Mouse (Mus musculus) heart, embryonic 11.5 days (tissue): ENCODE measurements around the gene Trappc4. TPM values are rescaled to one million over a fixed set of nuclear protein-coding genes. Genes with fewer than 3 reads are reported as not detected.
A peak's percentile ranks its signal among the peaks of the same experiment; 100 is the strongest.
"Not testable (repeated sequence)": the region's sequence is repeated elsewhere in the genome, so short reads cannot be mapped to it uniquely, and the experiment has no call there.

Experiments
- ATAC-seq: fragments of 200-750 bp; cut with Nextera tagmentation; replicated peaks from 2 replicates; pipeline ENCODE4 v1.8.0; 2017; ENCODE audit warnings: moderate library complexity; ENCODE audit not compliant: insufficient number of reproducible peaks, low FRiP score, low TSS enrichment
- H3K27ac ChIP-seq: fragments of 300-500 bp; sonication (generic); 2 replicates; pipeline ENCODE4 v1.5.1; 2014; ENCODE audit warnings: mild to moderate bottlenecking, low read depth, low read length
- H3K27me3 ChIP-seq: fragments of 300-500 bp; sonication (generic); 2 replicates; pipeline ENCODE4 v1.6.1; 2014; ENCODE audit warnings: mild to moderate bottlenecking, low read length, mixed read lengths; ENCODE audit not compliant: control insufficient read depth, insufficient read depth
- H3K36me3 ChIP-seq: fragments of 300-500 bp; sonication (generic); 2 replicates; pipeline ENCODE4 v1.6.1; 2014; ENCODE audit warnings: mild to moderate bottlenecking, low read length, moderate library complexity, mixed read lengths; ENCODE audit not compliant: control insufficient read depth, insufficient read depth
- H3K4me1 ChIP-seq: fragments of 300-500 bp; sonication (generic); 2 replicates; pipeline ENCODE4 v1.6.1; 2014; ENCODE audit warnings: low read length; ENCODE audit not compliant: control insufficient read depth, insufficient read depth
- H3K4me2 ChIP-seq: fragments of 300-500 bp; sonication (generic); 2 replicates; pipeline ENCODE4 v1.6.1; 2014; ENCODE audit warnings: mild to moderate bottlenecking, moderate library complexity
- H3K4me3 ChIP-seq: fragments of 300-500 bp; sonication (generic); 2 replicates; pipeline ENCODE4 v1.5.1; 2014; ENCODE audit warnings: low read depth, low read length
- H3K9ac ChIP-seq: fragments of 300-500 bp; sonication (generic); 2 replicates; pipeline ENCODE4 v1.6.1; 2014; ENCODE audit warnings: mild to moderate bottlenecking, low read depth, low read length, moderate library complexity
- H3K9me3 ChIP-seq: fragments of 300-500 bp; sonication (generic); replicated peaks from 2 replicates; pipeline ENCODE4 v1.6.1; 2016; ENCODE audit warnings: low read length; ENCODE audit not compliant: control insufficient read depth
- WGBS: fragments of 180-500 bp; shearing (Covaris S2); extraction: QIAGEN DNeasy Blood & Tissue Kit; methylation state at CpG from one replicate; pipeline ENCODE4 v1.1.7; 2014; ENCODE audit not compliant: insufficient replicate concordance; 5-methylcytosine and 5-hydroxymethylcytosine counted together
- polyA plus RNA-seq: library from polyadenylated mRNA; unstranded; fragments of >200 nt; fragmentation: Nextera tagmentation; extraction: Ambion mirVana; gene quantifications from 2 replicates; pipeline ENCODE4 v1.2.1, GENCODE M21; 2014

Gene Trappc4
- polyA plus RNA-seq, 1 experiment from 2014 or later: 76.8 TPM

DNA sequence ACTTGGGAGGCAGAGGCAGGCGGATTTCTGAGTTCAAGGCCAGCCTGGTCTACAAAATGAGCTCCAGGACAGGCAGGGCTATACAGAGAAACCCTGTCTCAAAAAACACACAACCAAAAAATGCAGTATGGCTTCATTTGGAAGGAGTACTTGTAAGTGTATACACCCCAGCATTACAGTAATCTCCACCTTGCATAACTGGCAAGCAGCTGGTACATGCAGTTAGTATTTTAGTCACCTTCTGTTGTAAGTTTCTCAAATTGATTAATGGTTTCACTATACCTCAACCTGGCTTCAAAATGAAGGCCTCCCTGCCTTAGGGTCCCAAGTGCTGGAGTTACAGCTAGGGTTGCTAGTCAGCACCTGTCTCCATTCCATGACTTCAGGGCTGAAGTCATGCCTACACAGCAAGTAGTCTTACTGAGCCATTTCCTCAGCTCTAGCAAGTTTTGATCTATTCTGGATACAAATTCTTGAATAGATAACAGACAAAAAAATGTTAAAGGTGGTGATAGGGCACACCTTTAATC is 4.3 kb upstream of the Trappc4 start:
- H3K4me2 ChIP-seq: no peak overlapping the region
- H3K27me3 ChIP-seq: no peaks in the 10 kb centered on the region
- H3K36me3 ChIP-seq: peaks cover 26% of the 10 kb centered on the region
- no peak overlapping the region for H3K9ac ChIP-seq
- H3K4me1 ChIP-seq: peaks cover 4% of the 10 kb centered on the region
- H3K9me3 ChIP-seq: no peaks in the 10 kb centered on the region
- 86% methylated on average over 1 of the region's 1 CpGs for WGBS
- ATAC-seq: no peak
- no peak overlapping the region for H3K4me3 ChIP-seq
- H3K27ac ChIP-seq: no peak overlapping the region

DNA sequence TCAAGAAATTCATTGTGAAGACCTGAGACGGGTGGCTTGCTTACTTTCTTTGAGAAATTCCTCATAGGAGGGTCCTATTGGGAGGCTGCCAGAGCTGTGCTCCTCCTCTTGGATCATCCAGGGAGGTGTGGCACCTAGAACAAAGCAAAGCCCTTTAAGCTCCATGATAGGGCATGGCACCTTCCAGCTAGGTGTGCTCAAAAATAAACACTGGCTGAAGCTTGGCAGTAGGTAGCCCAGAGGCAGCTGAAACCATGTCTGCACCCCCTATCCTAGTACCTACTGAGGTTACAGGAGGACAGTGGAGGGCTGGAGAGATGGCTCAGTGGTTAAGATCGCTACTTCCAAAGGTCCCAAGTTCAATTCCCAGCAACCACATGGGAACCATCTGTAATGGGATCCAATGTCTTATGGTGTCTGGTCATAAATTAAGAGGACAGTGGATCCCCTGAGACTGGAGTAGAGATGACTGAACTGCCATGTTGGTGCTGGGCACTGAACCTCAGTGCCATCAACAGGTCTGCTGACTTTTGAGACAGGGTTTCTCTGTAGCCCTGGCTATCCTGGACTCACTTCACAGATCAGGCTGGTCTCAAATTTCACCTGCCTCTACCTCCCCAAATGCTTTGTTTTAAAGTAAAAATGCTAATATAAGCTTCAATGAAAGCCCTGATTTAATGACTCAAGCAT is 3.4 kb upstream of the Trappc4 start:
- H3K4me3 ChIP-seq: no peak overlapping the region
- peaks cover 26% of the 10 kb centered on the region for H3K36me3 ChIP-seq
- WGBS: 85% methylated on average over 2 of the region's 2 CpGs
- no peaks in the 10 kb centered on the region for H3K9me3 ChIP-seq
- no peaks in the 10 kb centered on the region for H3K27me3 ChIP-seq
- H3K4me1 ChIP-seq: peaks cover 4% of the 10 kb centered on the region
- H3K9ac ChIP-seq: no peak overlapping the region
- H3K27ac ChIP-seq: no peak overlapping the region
- no peak for ATAC-seq
- H3K4me2 ChIP-seq: no peak overlapping the region

DNA sequence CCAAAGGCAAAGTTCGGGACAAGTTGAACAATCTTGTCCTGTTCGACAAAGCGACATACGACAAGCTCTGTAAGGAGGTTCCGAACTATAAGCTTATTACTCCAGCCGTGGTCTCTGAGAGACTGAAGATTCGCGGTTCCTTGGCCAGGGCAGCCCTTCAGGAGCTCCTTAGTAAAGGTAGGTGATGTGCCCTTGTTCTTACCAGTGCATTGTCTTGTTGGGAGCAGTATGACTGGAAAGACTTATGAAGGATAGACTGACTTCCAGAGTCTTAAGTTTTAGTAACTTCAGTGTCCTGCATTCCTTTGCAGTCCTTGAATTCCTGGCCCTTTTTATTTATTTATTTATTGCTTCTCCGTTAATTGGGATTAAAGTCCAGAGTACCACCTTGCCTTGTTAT is 1.3 kb upstream of the Trappc4 start:
- not testable (repeated sequence) for ATAC-seq, H3K27me3 ChIP-seq, H3K4me1 ChIP-seq, H3K9me3 ChIP-seq, H3K27ac ChIP-seq
- Histone ChIP-seq H3K4me2 (peak overlapping the region; percentile 80), H3K9ac (peak overlapping the region; percentile 95; the same call in 1 of the 2 replicates), H3K36me3 (peaks cover 36% of the 10 kb centered on the region), H3K4me3 (peak overlapping the region; percentile 90)
- 75% methylated on average over 9 of the region's 9 CpGs for WGBS

DNA sequence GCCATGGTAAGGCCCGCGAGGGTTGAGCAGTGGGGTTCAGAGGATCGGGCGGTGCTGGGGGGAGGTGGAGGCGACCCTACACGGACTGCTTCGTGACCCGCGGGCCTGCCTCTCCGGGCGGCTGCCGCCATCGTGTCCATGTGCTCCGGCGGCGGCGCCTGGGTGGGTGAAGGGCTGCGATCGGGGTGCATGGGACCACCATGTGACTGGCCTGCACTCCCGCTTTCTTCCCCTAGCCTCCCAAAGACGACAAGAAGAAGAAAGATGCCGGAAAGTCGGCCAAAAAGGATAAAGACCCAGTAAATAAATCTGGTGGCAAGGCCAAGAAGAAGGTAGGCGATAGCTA is 325 bp upstream of the Trappc4 start:
- Histone ChIP-seq H3K4me3 (peak overlapping the region; percentile 90), H3K9me3 (no peaks in the 10 kb centered on the region), H3K4me2 (peak overlapping the region; percentile 80), H3K9ac (peak overlapping the region; percentile 95), H3K27me3 (no peaks in the 10 kb centered on the region), H3K4me1 (peaks cover 4% of the 10 kb centered on the region), H3K36me3 (peaks cover 40% of the 10 kb centered on the region), H3K27ac (peak overlapping the region; percentile 90)
- no peak for ATAC-seq
- WGBS: under 1% methylated on average over 24 of the region's 24 CpGs

DNA sequence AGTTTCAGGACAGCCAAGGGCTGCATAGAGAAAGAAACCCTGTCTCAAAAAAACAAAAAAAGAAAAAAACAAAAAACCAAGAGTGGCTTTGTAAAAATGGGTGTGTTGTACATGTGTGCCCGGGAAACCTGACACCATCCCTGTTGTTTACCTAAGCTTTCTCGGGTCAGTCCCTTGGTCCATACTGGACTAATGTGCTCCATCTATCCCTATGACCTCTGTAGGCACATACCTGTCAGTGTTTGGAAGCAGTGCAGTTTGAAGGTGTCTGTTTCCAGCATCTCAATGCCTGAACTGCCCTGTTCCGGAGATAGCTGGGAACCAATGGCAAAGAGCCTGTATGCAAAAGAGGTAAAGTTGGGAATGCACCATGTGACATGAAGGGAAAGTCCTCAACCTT is 2.4 kb downstream of the Trappc4 start:
- Histone ChIP-seq H3K4me1 (peaks cover 4% of the 10 kb centered on the region), H3K4me2 (no peak overlapping the region), H3K27ac (no peak overlapping the region), H3K4me3 (no peak overlapping the region), H3K9me3 (no peaks in the 10 kb centered on the region), H3K27me3 (no peaks in the 10 kb centered on the region), H3K36me3 (peaks cover 45% of the 10 kb centered on the region), H3K9ac (no peak overlapping the region)
- no peak for ATAC-seq
- WGBS: 76% methylated on average over 3 of the region's 3 CpGs

DNA sequence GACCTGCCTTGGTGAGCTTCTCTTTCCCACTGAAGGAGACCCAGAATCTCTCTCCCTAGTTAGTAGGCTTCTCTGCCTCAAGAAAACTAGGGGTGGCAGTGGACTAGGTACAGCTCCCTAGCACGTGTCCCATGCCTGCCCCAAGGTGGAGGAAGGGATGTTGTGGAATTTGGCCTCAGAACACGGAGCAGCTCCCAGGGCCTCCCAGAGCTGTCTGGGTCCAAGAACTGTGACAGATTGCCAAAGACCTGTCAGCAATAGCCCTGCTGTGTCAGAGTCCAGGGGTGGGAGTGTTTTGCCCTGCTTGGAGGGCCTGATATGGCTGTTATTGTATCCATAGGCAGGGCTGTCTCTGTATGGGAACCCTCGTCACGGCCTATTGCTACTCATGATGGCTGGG is 6.3 kb downstream of the Trappc4 start:
- WGBS: 68% methylated on average over 4 of the region's 4 CpGs
- no peak overlapping the region for H3K4me2 ChIP-seq
- peaks cover 9% of the 10 kb centered on the region for H3K4me1 ChIP-seq
- ATAC-seq: no peak
- no peak overlapping the region for H3K4me3 ChIP-seq
- no peak overlapping the region for H3K27ac ChIP-seq
- no peaks in the 10 kb centered on the region for H3K27me3 ChIP-seq
- H3K9ac ChIP-seq: no peak overlapping the region
- H3K9me3 ChIP-seq: no peaks in the 10 kb centered on the region
- peaks cover 39% of the 10 kb centered on the region for H3K36me3 ChIP-seq

DNA sequence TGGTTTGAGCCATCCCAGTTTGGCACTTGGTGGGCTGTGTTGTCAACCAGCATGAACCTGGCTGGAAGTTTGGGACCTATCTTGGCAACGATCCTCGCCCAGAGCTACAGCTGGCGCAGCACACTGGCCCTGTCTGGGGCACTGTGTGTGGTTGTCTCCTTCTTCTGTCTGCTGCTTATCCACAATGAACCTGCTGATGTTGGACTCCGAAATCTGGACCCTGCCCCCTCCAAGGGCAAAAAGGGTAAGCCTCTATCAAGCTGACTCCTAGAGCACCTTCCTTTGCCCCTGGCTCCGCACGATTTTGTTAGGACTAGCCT is 7.6 kb downstream of the Trappc4 start:
- Histone ChIP-seq H3K27ac (no peak overlapping the region), H3K4me3 (no peak overlapping the region), H3K9me3 (no peaks in the 10 kb centered on the region), H3K9ac (no peak overlapping the region), H3K27me3 (no peaks in the 10 kb centered on the region), H3K36me3 (peaks cover 35% of the 10 kb centered on the region), H3K4me2 (no peak overlapping the region), H3K4me1 (peaks cover 9% of the 10 kb centered on the region)
- no peak for ATAC-seq
- 85% methylated on average over 6 of the region's 6 CpGs for WGBS

DNA sequence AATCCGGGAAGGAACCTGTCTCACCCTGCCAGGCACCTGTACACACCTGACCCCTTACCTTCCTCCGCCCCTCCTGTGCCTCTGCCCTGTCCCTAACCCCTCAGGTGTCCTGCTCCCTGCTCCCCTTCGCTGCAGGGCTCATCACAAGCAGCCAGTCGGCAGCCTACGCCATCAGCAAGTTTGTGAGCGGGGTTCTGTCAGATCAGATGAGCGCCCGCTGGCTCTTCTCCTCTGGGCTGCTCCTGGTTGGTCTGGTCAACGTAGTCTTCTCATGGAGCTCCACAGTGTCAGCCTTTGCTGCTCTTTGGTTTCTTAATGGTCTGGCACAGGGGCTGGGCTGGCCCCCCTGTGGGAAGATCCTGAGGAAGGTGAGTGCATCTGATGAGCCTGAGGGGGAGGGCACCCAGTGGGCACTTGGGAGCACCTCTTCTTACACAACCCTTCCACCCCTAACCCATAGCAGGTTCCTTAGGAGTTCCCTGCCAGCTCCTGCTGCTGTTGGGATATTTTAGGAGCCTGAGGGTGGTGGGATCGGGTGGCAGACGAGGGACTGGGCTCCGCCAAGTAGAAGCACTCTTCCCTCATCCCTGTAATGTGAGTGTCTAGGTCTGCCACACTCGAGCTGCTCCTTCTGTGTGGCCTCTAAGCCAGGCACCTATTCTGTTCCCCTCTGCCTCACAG is 8.1 kb downstream of the Trappc4 start:
- Histone ChIP-seq H3K27ac (no peak overlapping the region), H3K27me3 (no peaks in the 10 kb centered on the region), H3K9ac (no peak overlapping the region), H3K4me3 (no peak overlapping the region), H3K4me1 (peaks cover 9% of the 10 kb centered on the region), H3K9me3 (no peaks in the 10 kb centered on the region), H3K36me3 (peaks cover 34% of the 10 kb centered on the region), H3K4me2 (no peak overlapping the region)
- no peak for ATAC-seq
- WGBS: 78% methylated on average over 13 of the region's 13 CpGs

DNA sequence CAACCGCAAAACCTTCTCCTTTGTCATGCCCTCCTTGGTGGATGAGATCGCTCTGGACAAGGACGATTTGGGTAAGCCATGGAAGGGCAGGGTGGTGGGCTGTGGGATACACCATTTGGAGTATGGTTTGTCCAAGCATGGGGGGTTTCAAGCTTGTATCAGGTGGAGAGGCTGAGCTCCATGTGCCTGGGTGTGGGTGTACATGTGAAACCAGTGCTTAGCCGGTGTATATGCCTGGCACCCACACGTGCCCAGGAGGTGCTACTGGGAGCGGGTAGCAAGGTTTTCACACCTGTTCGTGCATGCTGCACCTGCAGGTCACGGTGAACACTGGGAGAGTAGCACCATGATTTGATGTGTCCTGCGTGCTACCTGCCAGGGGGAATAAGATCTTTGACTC is 8.8 kb downstream of the Trappc4 start:
- H3K4me1 ChIP-seq: peaks cover 9% of the 10 kb centered on the region
- no peaks in the 10 kb centered on the region for H3K27me3 ChIP-seq
- H3K27ac ChIP-seq: no peak overlapping the region
- WGBS: 79% methylated on average over 9 of the region's 9 CpGs
- ATAC-seq: no peak
- H3K4me3 ChIP-seq: peak overlapping the region; percentile 78; the same call in 1 of the 2 replicates
- peaks cover 27% of the 10 kb centered on the region for H3K36me3 ChIP-seq
- H3K9me3 ChIP-seq: no peaks in the 10 kb centered on the region
- peak overlapping the region; percentile 89 for H3K4me2 ChIP-seq
- 0 out of 2 replicates have a peak overlapping the region, but pooled peaks have one; percentile 10 for H3K9ac ChIP-seq
